Comparison of ENCODE assay signal across 8 mouse cellular contexts in genomic region chr13:23700786-23701520, GRCm38 (mm10). TPM values are rescaled to one million over a fixed set of nuclear protein-coding genes. Genes with fewer than 3 reads are reported as not detected.
DNase-seq lines count a peak whose midpoint lies in the region; ATAC-seq and TF ChIP-seq lines count a peak whose summit lies in the region.

No protein-coding gene starts in this region.

- H3K4me3 ChIP-seq in heart, embryonic 10.5 days = no peak overlapping the region
- no peak overlapping the region for H3K4me3 ChIP-seq in intestine, embryonic 14.5 days (ENCODE audit: low read depth, low read length)
- peak overlapping the region; percentile 87 for H3K4me3 ChIP-seq in megakaryocyte, embryonic 14.5 days (replicated peaks)
- no peak overlapping the region for H3K4me3 ChIP-seq in small intestine, adult 2 months (ENCODE audit: low read depth, low read length)

- H3K9ac ChIP-seq in intestine, embryonic 14.5 days (ENCODE audit: low read length) = no peak overlapping the region

- peak; percentile 62 for ATAC-seq in intestine, embryonic 14.5 days (replicated peaks; ENCODE audit: low FRiP score, low TSS enrichment, low read depth)

- peaks cover 13% of the 10 kb centered on the region for H3K4me1 ChIP-seq in heart, embryonic 10.5 days
- H3K4me1 ChIP-seq in intestine, embryonic 14.5 days (replicated peaks; ENCODE audit: control insufficient read depth, insufficient read depth, low read length) = peaks cover 13% of the 10 kb centered on the region; the same call in 1 of the 2 replicates
- peaks cover 44% of the 10 kb centered on the region for H3K4me1 ChIP-seq in megakaryocyte, embryonic 14.5 days
- H3K4me1 ChIP-seq in small intestine, adult 2 months (ENCODE audit: control insufficient read depth, insufficient read depth, insufficient read length, low read length) = peaks cover 5% of the 10 kb centered on the region; the same call in 1 of the 2 replicates

- peak; percentile 61; the same call in 1 of the 2 replicates for TF ChIP-seq CTCF in small intestine, adult 2 months (IDR thresholded peaks at IDR 0.05; ENCODE audit: extremely low read depth, insufficient read length, insufficient replicate concordance, low read depth, low read length)

- no peaks in the 10 kb centered on the region for H3K27me3 ChIP-seq in heart, embryonic 10.5 days (ENCODE audit: insufficient read depth, poor library complexity, severe bottlenecking)
- no peaks in the 10 kb centered on the region for H3K27me3 ChIP-seq in intestine, embryonic 14.5 days (replicated peaks; ENCODE audit: control insufficient read depth, insufficient read depth, low read length)
- peaks cover 2% of the 10 kb centered on the region for H3K27me3 ChIP-seq in megakaryocyte, embryonic 14.5 days (replicated peaks)
- H3K27me3 ChIP-seq in small intestine, adult 2 months (ENCODE audit: control insufficient read depth, insufficient read depth, low read length) = no peaks in the 10 kb centered on the region

- no peak overlapping the region for H3K4me2 ChIP-seq in intestine, embryonic 14.5 days (ENCODE audit: low read length)

- WGBS in heart, embryonic 10.5 days = 22% methylated on average over 8 of the region's 8 CpGs
- 29% methylated on average over 8 of the region's 8 CpGs for WGBS in intestine, embryonic 14.5 days
- WGBS in small intestine, adult 2 months = 18% methylated on average over 8 of the region's 8 CpGs

- H3K9me3 ChIP-seq in heart, embryonic 10.5 days = no peaks in the 10 kb centered on the region
- no peaks in the 10 kb centered on the region for H3K9me3 ChIP-seq in intestine, embryonic 14.5 days (ENCODE audit: control insufficient read depth, low read length)
- no peaks in the 10 kb centered on the region for H3K9me3 ChIP-seq in megakaryocyte, embryonic 14.5 days

- intact Hi-C loops in left cerebral cortex, postnatal 10 days (cut with DNase I) = loop anchor here (1.0 kb wide), 1 partner anchor 31 kb away; no protein-coding TSS in a partner anchor

- no peak overlapping the region for H3K27ac ChIP-seq in heart, embryonic 10.5 days
- no peak overlapping the region for H3K27ac ChIP-seq in intestine, embryonic 14.5 days (ENCODE audit: low read depth)
- no peak overlapping the region for H3K27ac ChIP-seq in small intestine, adult 2 months (ENCODE audit: insufficient read depth, low read depth, low read length)

- TF ChIP-seq POLR2A in small intestine, adult 2 months (IDR thresholded peaks at IDR 0.05; ENCODE audit: low read depth, low read length) = no peak

- DNase-seq in heart, adult 11 months = peak; percentile 97
- no peak for DNase-seq in heart, embryonic 10.5 days (ENCODE audit: low spot score)
- DNase-seq in cerebellum, postnatal 36 days = peak; percentile 55 to 67
- peak; percentile 83 for DNase-seq in gastrocnemius, adult 18-20 months (ENCODE audit: low spot score)
- peak; percentile 67 for DNase-seq in intestine, embryonic 14.5 days (ENCODE audit: low spot score)
- DNase-seq in left cerebral cortex, postnatal 10 days (ENCODE audit: extremely low spot score in 1 of 2, low spot score in 2 of 2) = peak; percentile 70

- H3K36me3 ChIP-seq in heart, embryonic 10.5 days = no peaks in the 10 kb centered on the region
- no peaks in the 10 kb centered on the region for H3K36me3 ChIP-seq in intestine, embryonic 14.5 days (ENCODE audit: control insufficient read depth, insufficient read depth, low read length)
- H3K36me3 ChIP-seq in megakaryocyte, embryonic 14.5 days (replicated peaks; ENCODE audit: low read length) = no peaks in the 10 kb centered on the region
- no peaks in the 10 kb centered on the region for H3K36me3 ChIP-seq in small intestine, adult 2 months (ENCODE audit: control insufficient read depth, insufficient read depth, low read length)

RNA-seq across cellular contexts. Expression of gene Hist1h4c, which starts 2.7 kb away (rescaled TPM):
- 3.2 and 3.3 TPM in 2 replicates for polyA plus RNA-seq in heart, embryonic 10.5 days (2016; fragmentation: Nextera tagmentation; extraction: Ambion mirVana)
- total RNA-seq in gastrocnemius, adult 18-20 months (2021) = 10 to 100 TPM; 57.1 to 66.2 TPM
- 6.7 and 10.4 TPM in 2 replicates for polyA plus RNA-seq in intestine, embryonic 14.5 days (2014; fragmentation: Nextera tagmentation; extraction: Ambion mirVana)
- 100 to 1,000 TPM in 1 of 2 experiments, 10 to 100 TPM in 1; 94.0 to 104 TPM for total RNA-seq in left cerebral cortex, postnatal 10 days (2021)
- polyA plus RNA-seq in megakaryocyte, embryonic 14.5 days (2012; ENCODE audit: insufficient read depth, low replicate concordance) = 4.0 and 19.8 TPM in 2 replicates
- 13.7 and 17.8 TPM in 2 replicates for polyA plus RNA-seq in small intestine, adult 2 months (2012; rRNA removed)

RNA-seq across cellular contexts. Expression of gene Hist1h1t, which starts 5.3 kb away (rescaled TPM):
- polyA plus RNA-seq in heart, embryonic 10.5 days (2016; fragmentation: Nextera tagmentation; extraction: Ambion mirVana) = 0.24 TPM in 1 of 2 replicates, not detected in the other
- not detected for total RNA-seq in gastrocnemius, adult 18-20 months (2021)
- 0.27 TPM in 1 of 2 replicates, not detected in the other for polyA plus RNA-seq in intestine, embryonic 14.5 days (2014; fragmentation: Nextera tagmentation; extraction: Ambion mirVana)
- total RNA-seq in left cerebral cortex, postnatal 10 days (2021) = not detected
- polyA plus RNA-seq in megakaryocyte, embryonic 14.5 days (2012; ENCODE audit: insufficient read depth, low replicate concordance) = not detected in 2 replicates
- not detected in 2 replicates for polyA plus RNA-seq in small intestine, adult 2 months (2012; rRNA removed)

RNA-seq across cellular contexts. Expression of gene Hfe, which starts 9.7 kb away (rescaled TPM):
- 5.2 and 8.3 TPM in 2 replicates for polyA plus RNA-seq in heart, embryonic 10.5 days (2016; fragmentation: Nextera tagmentation; extraction: Ambion mirVana)
- 10 to 100 TPM; 25.6 to 25.7 TPM for total RNA-seq in gastrocnemius, adult 18-20 months (2021)
- 7.2 and 7.8 TPM in 2 replicates for polyA plus RNA-seq in intestine, embryonic 14.5 days (2014; fragmentation: Nextera tagmentation; extraction: Ambion mirVana)
- 1 to 10 TPM; 2.0 to 2.5 TPM for total RNA-seq in left cerebral cortex, postnatal 10 days (2021)
- polyA plus RNA-seq in megakaryocyte, embryonic 14.5 days (2012; ENCODE audit: insufficient read depth, low replicate concordance) = 10.7 TPM in 1 of 2 replicates, not detected in the other
- polyA plus RNA-seq in small intestine, adult 2 months (2012; rRNA removed) = 3.5 and 7.7 TPM in 2 replicates

RNA-seq across cellular contexts. Expression of gene Hist1h2bc, which starts 17.0 kb away (rescaled TPM):
- 24.3 and 29.4 TPM in 2 replicates for polyA plus RNA-seq in heart, embryonic 10.5 days (2016; fragmentation: Nextera tagmentation; extraction: Ambion mirVana)
- 10 to 100 TPM; 66.4 to 69.8 TPM for total RNA-seq in gastrocnemius, adult 18-20 months (2021)
- 46.3 and 57.5 TPM in 2 replicates for polyA plus RNA-seq in intestine, embryonic 14.5 days (2014; fragmentation: Nextera tagmentation; extraction: Ambion mirVana)
- 10 to 100 TPM; 17.4 to 21.2 TPM for total RNA-seq in left cerebral cortex, postnatal 10 days (2021)
- polyA plus RNA-seq in megakaryocyte, embryonic 14.5 days (2012; ENCODE audit: insufficient read depth, low replicate concordance) = 148 and 151 TPM in 2 replicates
- polyA plus RNA-seq in small intestine, adult 2 months (2012; rRNA removed) = 210 and 772 TPM in 2 replicates

RNA-seq across cellular contexts. Expression of gene Hist1h2ac, which starts 17.2 kb away (rescaled TPM):
- polyA plus RNA-seq in heart, embryonic 10.5 days (2016; fragmentation: Nextera tagmentation; extraction: Ambion mirVana) = 0.63 and 0.84 TPM in 2 replicates
- 1 to 10 TPM in 1 of 2 experiments, under 1 TPM in 1; 0.68 to 1.3 TPM for total RNA-seq in gastrocnemius, adult 18-20 months (2021)
- polyA plus RNA-seq in intestine, embryonic 14.5 days (2014; fragmentation: Nextera tagmentation; extraction: Ambion mirVana) = 1.4 and 1.6 TPM in 2 replicates
- total RNA-seq in left cerebral cortex, postnatal 10 days (2021) = 1 to 10 TPM; 2.4 to 2.9 TPM
- 3.6 and 4.7 TPM in 2 replicates for polyA plus RNA-seq in megakaryocyte, embryonic 14.5 days (2012; ENCODE audit: insufficient read depth, low replicate concordance)
- polyA plus RNA-seq in small intestine, adult 2 months (2012; rRNA removed) = 3.1 and 4.0 TPM in 2 replicates
